Mouse (Mus musculus): ENCODE data around the gene Fam71e2. TPM values are rescaled to one million over a fixed set of nuclear protein-coding genes. Genes with fewer than 3 reads are reported as not detected.

Fam71e2 gene
- polyA plus RNA-seq, 1 experiment: not detected

- no peak for TF ChIP-seq POLR2A (IDR thresholded peaks at IDR 0.05; ENCODE audit: low read depth, low read length)
- no peak for TF ChIP-seq CTCF (IDR thresholded peaks at IDR 0.05; ENCODE audit: extremely low read depth, insufficient read depth, insufficient read length, insufficient replicate concordance)
- 9% methylated on average over 24 of the region's 24 CpGs for WGBS
- Histone ChIP-seq H3K4me3 (ENCODE audit: extremely low read depth, insufficient read depth, insufficient read length) (peak within 1 kb of the TSS; percentile 45), H3K36me3 (ENCODE audit: control insufficient read depth, insufficient read depth, low read length) (no peaks in the 10 kb centered on the region), H3K4me1 (ENCODE audit: control insufficient read depth, insufficient read depth, insufficient read length) (peaks cover 4% of the 10 kb centered on the region), H3K27me3 (ENCODE audit: control insufficient read depth, insufficient read depth, low read length) (peaks cover 1% of the 10 kb centered on the region; the same call in 1 of the 2 replicates), H3K27ac (ENCODE audit: insufficient read depth, low read length) (no peak within 1 kb of the TSS)
- DNase-seq (ENCODE audit: low read depth in 1 of 2, low spot score in 2 of 2): peak in 1 of 2 experiments; percentile 59
These were observed 18.1 kb downstream of the Fam71e2 start, which contains the start of gene Cox6b2 for GRCm38 (mm10) chr7:4752821-4753570. TSS of gene Cox6b2 (minus strand) at chr7:4753094.

DNA sequence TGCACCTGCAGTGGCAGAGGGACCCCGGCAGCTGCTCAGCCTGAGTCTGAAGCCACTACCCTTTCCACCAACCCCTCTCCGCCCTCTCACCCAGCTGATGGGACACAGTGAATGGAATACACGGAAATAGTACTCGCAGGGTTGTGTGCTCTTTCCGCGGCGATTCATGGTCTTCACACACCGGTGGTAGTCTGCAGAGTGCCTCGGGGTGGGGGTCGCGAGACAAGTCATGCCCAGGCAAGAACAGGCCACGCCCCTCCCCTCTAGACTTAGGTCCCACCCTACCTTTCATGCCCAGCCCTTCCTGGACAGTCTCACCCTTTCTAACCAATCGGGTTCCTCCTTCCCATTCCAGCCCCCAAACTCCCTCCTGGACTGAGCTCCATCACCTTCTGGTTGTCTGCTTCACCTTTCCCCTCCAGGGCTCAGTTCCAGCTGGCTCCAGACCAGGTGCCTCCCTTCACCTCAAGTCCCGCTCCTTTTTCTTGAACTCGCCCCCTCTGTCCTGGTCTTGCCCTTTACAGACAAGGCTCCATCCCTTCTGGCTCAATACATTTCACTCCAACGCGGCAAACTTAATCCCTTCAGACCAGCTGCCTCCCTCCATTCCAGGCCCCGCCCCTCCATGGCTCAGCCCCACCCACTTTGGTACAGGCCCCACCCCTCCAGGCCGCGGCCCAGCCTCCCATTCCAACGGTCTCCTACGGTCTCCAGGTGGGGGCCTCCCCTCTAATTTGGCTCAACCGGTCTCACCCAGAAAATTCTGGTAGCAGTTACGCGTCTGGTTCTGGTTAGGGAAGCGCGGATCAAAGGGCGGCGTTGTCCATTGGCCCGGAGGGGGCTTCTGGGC is 18.9 kb downstream of the Fam71e2 start:
- TF ChIP-seq POLR2A (IDR thresholded peaks at IDR 0.05; ENCODE audit: low read depth, low read length): no peak
- TF ChIP-seq CTCF (IDR thresholded peaks at IDR 0.05; ENCODE audit: extremely low read depth, insufficient read depth, insufficient read length, insufficient replicate concordance): no peak
- H3K4me1 ChIP-seq (ENCODE audit: control insufficient read depth, insufficient read depth, insufficient read length): peaks cover 4% of the 10 kb centered on the region
- no peak for DNase-seq (ENCODE audit: low read depth in 1 of 2, low spot score in 2 of 2)
- H3K4me3 ChIP-seq (ENCODE audit: extremely low read depth, insufficient read depth, insufficient read length): peak overlapping the region; percentile 45
- 5% methylated on average over 30 of the region's 30 CpGs for WGBS
- H3K27ac ChIP-seq (ENCODE audit: insufficient read depth, low read length): no peak overlapping the region
- no peaks in the 10 kb centered on the region for H3K36me3 ChIP-seq (ENCODE audit: control insufficient read depth, insufficient read depth, low read length)
- H3K27me3 ChIP-seq (ENCODE audit: control insufficient read depth, insufficient read depth, low read length): peaks cover 1% of the 10 kb centered on the region; the same call in 1 of the 2 replicates

- Histone ChIP-seq H3K27me3 (ENCODE audit: control insufficient read depth, insufficient read depth, low read length) (peaks cover 1% of the 10 kb centered on the region; the same call in 1 of the 2 replicates), H3K4me3 (ENCODE audit: extremely low read depth, insufficient read depth, insufficient read length) (no peak overlapping the region), H3K27ac (ENCODE audit: insufficient read depth, low read length) (no peak overlapping the region), H3K36me3 (ENCODE audit: control insufficient read depth, insufficient read depth, low read length) (peaks cover 7% of the 10 kb centered on the region), H3K4me1 (ENCODE audit: control insufficient read depth, insufficient read depth, insufficient read length) (peaks cover 4% of the 10 kb centered on the region; the same call in 1 of the 2 replicates)
- no peak for DNase-seq (ENCODE audit: low read depth in 1 of 2, low spot score in 2 of 2)
- TF ChIP-seq CTCF (IDR thresholded peaks at IDR 0.05; ENCODE audit: extremely low read depth, insufficient read depth, insufficient read length, insufficient replicate concordance) (no peak), POLR2A (IDR thresholded peaks at IDR 0.05; ENCODE audit: low read depth, low read length) (no peak)
- 89% methylated on average over 2 of the region's 2 CpGs for WGBS
These were observed 21.9 kb downstream of the Fam71e2 start for GRCm38 (mm10) chr7:4749169-4749568.

DNA sequence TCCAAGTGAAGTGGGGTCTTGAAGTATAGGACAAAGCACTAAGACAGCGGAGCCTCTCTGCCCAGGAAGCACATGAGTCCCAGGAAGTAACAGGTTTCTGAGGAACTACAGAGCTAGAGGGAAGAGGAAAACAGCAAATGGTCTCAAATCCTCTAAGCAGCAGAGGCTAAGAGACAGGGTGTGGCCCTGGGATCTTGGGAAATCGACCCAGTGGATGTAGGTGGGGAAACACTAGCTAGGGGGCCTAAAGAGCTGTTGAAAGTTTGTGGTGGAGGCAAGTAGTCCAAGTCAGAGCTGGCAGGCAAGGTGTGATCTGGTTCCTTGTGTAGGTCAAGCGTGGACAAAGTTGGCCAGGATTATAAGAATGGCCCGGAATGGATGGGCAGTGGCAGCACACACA is 22.8 kb downstream of the Fam71e2 start:
- peaks cover 7% of the 10 kb centered on the region for H3K36me3 ChIP-seq (ENCODE audit: control insufficient read depth, insufficient read depth, low read length)
- H3K27ac ChIP-seq (ENCODE audit: insufficient read depth, low read length): 0 out of 2 replicates have a peak overlapping the region, but pooled peaks have one; percentile 5
- 76% methylated on average over 4 of the region's 4 CpGs for WGBS

GRCm38 (mm10) chr7:4747156-4747899 is 23.8 kb downstream of the Fam71e2 start:
- TF ChIP-seq CTCF (IDR thresholded peaks at IDR 0.05; ENCODE audit: extremely low read depth, insufficient read depth, insufficient read length, insufficient replicate concordance) (no peak), POLR2A (IDR thresholded peaks at IDR 0.05; ENCODE audit: low read depth, low read length) (no peak)
- Histone ChIP-seq H3K27me3 (ENCODE audit: control insufficient read depth, insufficient read depth, low read length) (peaks cover 1% of the 10 kb centered on the region; the same call in 1 of the 2 replicates), H3K4me3 (ENCODE audit: extremely low read depth, insufficient read depth, insufficient read length) (no peak overlapping the region), H3K36me3 (ENCODE audit: control insufficient read depth, insufficient read depth, low read length) (peaks cover 7% of the 10 kb centered on the region), H3K27ac (ENCODE audit: insufficient read depth, low read length) (0 out of 2 replicates have a peak overlapping the region, but pooled peaks have one; percentile 11), H3K4me1 (ENCODE audit: control insufficient read depth, insufficient read depth, insufficient read length) (peaks cover 4% of the 10 kb centered on the region; the same call in 1 of the 2 replicates)
- no peak for DNase-seq (ENCODE audit: low read depth in 1 of 2, low spot score in 2 of 2)
- WGBS: 82% methylated on average over 9 of the region's 9 CpGs

More for the DNA sequence above, 22.8 kb downstream of the Fam71e2 start:
- peaks cover 1% of the 10 kb centered on the region; the same call in 1 of the 2 replicates for H3K27me3 ChIP-seq (ENCODE audit: control insufficient read depth, insufficient read depth, low read length)
- peaks cover 4% of the 10 kb centered on the region; the same call in 1 of the 2 replicates for H3K4me1 ChIP-seq (ENCODE audit: control insufficient read depth, insufficient read depth, insufficient read length)
- TF ChIP-seq POLR2A (IDR thresholded peaks at IDR 0.05; ENCODE audit: low read depth, low read length) (no peak), CTCF (IDR thresholded peaks at IDR 0.05; ENCODE audit: extremely low read depth, insufficient read depth, insufficient read length, insufficient replicate concordance) (no peak)
- no peak for DNase-seq (ENCODE audit: low read depth in 1 of 2, low spot score in 2 of 2)
- H3K4me3 ChIP-seq (ENCODE audit: extremely low read depth, insufficient read depth, insufficient read length): no peak overlapping the region

GRCm38 (mm10) chr7:4746326-4746980 is 24.6 kb downstream of the Fam71e2 start:
- Histone ChIP-seq H3K4me1 (ENCODE audit: control insufficient read depth, insufficient read depth, insufficient read length) (no peaks in the 10 kb centered on the region), H3K4me3 (ENCODE audit: extremely low read depth, insufficient read depth, insufficient read length) (no peak overlapping the region), H3K36me3 (ENCODE audit: control insufficient read depth, insufficient read depth, low read length) (peaks cover 7% of the 10 kb centered on the region), H3K27ac (ENCODE audit: insufficient read depth, low read length) (no peak overlapping the region), H3K27me3 (ENCODE audit: control insufficient read depth, insufficient read depth, low read length) (no peaks in the 10 kb centered on the region)
- 94% methylated on average over 22 of the region's 22 CpGs for WGBS
- TF ChIP-seq CTCF (IDR thresholded peaks at IDR 0.05; ENCODE audit: extremely low read depth, insufficient read depth, insufficient read length, insufficient replicate concordance) (no peak), POLR2A (IDR thresholded peaks at IDR 0.05; ENCODE audit: low read depth, low read length) (no peak)
- no peak for DNase-seq (ENCODE audit: low read depth in 1 of 2, low spot score in 2 of 2)
